Mouse (Mus musculus): ENCODE measurements around the gene Magi2.
"Not testable (repeated sequence)": the region's sequence is repeated elsewhere in the genome, so short reads cannot be mapped to it uniquely, and the experiment has no call there.

Magi2 gene

DNA sequence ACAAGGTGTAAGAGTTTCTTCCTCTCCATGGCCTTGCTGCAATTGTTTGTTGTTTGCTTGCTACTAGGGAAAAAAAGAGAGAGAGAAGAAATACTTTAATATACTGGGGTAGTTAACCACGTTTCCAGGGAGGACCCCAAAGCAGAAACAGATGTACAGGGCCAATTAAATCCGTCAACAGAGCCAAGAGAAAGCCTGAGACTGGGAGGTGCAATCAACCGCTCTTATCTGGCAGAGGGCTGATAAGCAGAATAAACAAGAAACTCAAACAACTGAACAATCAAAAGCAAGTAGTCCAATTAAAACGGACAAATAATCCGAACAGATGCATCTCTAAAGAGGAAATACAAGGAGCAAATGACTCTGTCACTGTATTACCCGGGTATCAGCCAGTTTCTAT is 1282.8 kb downstream of the Magi2 start:
- DNase-seq (ENCODE audit: low spot score) = no peak

GRCm38 (mm10) chr5:20512377-20513126 is 1285.7 kb downstream of the Magi2 start:
- no peak for DNase-seq (ENCODE audit: low spot score)

- DNase-seq (ENCODE audit: low spot score) = no peak
Observed at GRCm38 (mm10) chr5:20521639-20522038, 1294.8 kb downstream of the Magi2 start.

GRCm38 (mm10) chr5:20522047-20522446 is 1295.2 kb downstream of the Magi2 start:
- no peak for DNase-seq (ENCODE audit: low spot score)

GRCm38 (mm10) chr5:20523776-20524175 is 1296.9 kb downstream of the Magi2 start:
- DNase-seq (ENCODE audit: low spot score) = no peak

GRCm38 (mm10) chr5:20526588-20526987 is 1299.8 kb downstream of the Magi2 start:
- not testable (repeated sequence) for DNase-seq (ENCODE audit: low spot score)

GRCm38 (mm10) chr5:20536544-20536943 is 1309.7 kb downstream of the Magi2 start:
- DNase-seq (ENCODE audit: low spot score) = no peak

GRCm38 (mm10) chr5:20537369-20538022 is 1310.7 kb downstream of the Magi2 start:
- DNase-seq (ENCODE audit: low spot score) = no peak

DNA sequence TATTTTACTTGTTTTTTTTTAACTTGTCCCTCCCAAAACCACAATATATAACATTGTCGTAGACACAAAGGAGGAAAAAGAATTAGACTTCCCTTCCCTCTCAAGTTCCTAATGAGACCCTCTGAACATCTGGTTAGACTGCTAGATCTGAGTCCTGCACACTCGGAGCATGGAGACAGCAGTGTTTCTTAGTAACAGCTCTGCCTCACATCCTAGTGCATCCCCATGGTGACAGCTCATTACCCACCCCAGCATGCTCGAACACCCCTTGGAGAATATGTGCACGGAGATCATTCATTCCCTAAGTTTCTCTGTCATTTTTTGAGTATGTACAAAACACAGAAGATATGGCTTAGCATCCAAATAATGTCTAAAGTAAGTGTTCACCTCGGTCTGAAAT is 1317.5 kb downstream of the Magi2 start:
- DNase-seq (ENCODE audit: low spot score) = no peak

GRCm38 (mm10) chr5:20559378-20559777 is 1332.5 kb downstream of the Magi2 start:
- DNase-seq (ENCODE audit: low spot score) = no peak

DNA sequence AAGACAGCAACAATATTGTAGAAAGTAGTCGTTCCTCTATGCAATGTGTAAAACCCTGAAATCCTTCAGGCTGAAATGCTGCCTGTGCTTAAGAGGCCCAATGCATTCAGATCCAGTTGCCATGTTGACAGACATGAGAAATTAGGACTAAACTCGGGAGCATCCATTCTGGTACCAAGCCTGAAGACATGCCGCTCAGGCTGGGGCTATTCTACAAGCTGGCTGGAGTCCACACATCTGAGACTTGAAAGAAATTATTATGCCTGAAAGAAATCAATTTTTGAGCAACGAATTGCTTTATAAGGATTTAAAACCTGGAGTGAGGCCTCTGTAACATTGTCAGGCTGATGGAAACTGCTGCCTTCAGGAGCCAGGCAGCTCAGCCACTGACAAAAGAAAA is 1333.0 kb downstream of the Magi2 start:
- no peak for DNase-seq (ENCODE audit: low spot score)

DNA sequence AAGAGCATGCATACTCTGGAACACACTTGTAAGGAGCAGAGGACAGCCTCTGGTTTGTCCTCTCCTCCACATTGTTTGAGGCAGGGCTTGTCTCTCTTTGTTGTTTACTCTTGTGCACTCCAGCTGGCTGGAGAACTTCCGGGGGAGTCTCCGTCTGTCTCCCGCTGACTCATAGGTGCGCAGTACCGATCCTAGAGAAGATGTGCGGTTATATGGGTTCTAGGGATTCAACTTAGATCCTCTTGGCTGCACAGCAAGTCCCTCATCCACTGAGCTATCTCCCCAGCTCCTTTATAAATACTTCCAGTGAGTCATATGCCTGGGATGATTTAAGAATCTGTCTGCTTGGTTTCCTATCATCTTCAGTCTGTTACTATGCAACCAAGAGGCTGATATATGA is 1341.6 kb downstream of the Magi2 start:
- no peak for DNase-seq (ENCODE audit: low spot score)

DNA sequence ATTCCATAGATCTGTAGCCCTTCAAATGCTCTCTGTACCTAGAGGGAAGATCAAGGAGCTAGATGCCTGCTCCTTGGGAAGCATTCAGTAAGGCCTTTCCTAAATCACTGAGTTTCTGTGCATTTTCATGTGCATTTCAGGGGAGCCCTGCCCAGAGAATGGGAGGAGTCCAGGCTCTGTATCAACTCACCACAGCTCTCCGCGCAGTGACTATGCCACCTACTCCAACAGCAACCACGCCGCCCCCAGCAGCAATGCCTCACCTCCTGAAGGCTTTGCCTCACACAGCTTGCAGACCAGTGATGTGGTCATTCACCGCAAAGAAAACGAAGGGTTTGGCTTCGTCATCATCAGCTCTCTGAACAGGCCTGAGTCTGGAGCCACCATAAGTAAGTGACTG is 1342.1 kb downstream of the Magi2 start:
- no peak for DNase-seq (ENCODE audit: low spot score)

DNA sequence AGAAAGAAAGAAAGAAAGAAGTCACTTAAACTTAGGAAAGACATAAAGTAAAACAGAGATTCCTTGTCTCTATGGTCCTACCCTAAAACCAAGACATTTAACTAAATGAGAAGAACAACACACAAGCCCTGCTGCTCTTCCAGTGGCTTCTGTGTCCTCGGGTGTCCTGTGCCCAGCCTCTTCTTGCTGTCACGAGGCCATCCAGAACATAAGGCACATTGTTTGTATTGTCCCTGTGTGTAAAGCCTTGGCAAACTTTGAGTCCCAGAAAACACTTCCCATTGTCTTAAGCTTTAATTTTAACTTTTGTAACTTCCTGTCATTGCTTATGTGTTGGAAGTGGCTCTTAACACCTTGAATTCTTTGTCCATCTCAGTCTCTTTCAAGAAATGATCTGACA is 1348.0 kb downstream of the Magi2 start:
- DNase-seq (ENCODE audit: low spot score) = no peak

DNA sequence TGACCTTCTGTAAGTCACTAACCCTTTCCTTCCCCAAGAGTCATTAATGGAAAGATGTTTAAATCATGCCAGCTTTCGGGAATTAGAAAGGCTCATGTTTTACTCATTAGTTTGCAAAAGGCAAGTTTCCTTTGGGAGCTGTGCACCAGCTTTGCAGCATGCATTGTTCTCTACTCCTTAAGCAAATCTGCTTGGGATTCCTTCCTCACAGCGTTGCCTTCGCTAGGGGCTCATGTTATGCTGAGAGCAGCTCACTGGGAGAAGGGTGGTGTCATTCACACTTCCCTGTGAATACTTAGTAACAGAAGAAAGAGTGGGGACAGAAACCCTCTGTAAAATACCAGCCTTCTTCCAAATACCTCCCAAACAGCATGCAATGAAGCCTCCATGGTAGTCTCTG is 1349.0 kb downstream of the Magi2 start:
- no peak for DNase-seq (ENCODE audit: low spot score)

- DNase-seq (ENCODE audit: low spot score) = no peak
Observed at GRCm38 (mm10) chr5:20576266-20576665, 1349.4 kb downstream of the Magi2 start.

GRCm38 (mm10) chr5:20578666-20579065 is 1351.8 kb downstream of the Magi2 start:
- DNase-seq (ENCODE audit: low spot score) = no peak

GRCm38 (mm10) chr5:20580619-20581018 is 1353.8 kb downstream of the Magi2 start:
- no peak for DNase-seq (ENCODE audit: low spot score)

- no peak for DNase-seq (ENCODE audit: low spot score)
Observed at GRCm38 (mm10) chr5:20582995-20583435, 1356.2 kb downstream of the Magi2 start.

DNA sequence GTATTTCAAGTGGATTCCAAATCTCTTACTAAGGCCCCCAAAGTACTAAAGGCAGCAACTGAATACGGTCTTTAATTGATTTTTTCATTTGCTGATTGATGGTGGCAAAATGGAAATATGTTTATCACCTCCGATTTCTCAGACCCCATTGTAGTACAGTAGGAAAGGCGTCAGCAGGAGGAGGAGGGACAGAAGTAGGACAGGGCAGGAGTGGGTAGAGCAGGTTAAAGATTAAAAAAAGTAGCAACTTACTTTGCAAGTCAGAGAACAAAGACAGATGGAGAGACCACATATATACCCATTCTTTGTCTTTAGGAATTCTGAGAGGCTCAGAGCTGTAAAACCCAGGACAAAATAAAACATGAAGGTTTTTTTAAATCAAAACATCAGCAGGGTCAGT is 1356.8 kb downstream of the Magi2 start:
- no peak for DNase-seq (ENCODE audit: low spot score)

GRCm38 (mm10) chr5:20584769-20585168 is 1357.9 kb downstream of the Magi2 start:
- DNase-seq (ENCODE audit: low spot score) = no peak

DNA sequence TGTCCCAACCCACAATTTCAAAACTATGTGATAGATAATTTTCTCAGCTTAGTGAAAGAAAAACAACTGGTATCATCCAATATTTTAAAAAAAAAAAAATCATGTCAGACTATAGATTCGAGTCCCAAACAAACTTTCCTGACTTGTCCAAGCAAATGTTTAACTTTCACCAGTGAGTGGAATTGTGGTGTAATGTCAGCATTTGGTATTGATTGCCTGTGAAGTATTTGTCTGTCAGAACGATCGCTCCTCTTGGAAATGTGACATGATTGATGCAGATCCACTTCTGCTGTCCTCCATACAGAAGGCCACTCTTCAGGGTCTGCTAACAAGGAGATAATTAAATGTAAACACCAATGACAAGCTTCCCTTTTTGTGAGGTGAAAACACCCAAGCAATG is 1362.9 kb downstream of the Magi2 start:
- no peak for DNase-seq (ENCODE audit: low spot score)

GRCm38 (mm10) chr5:20598196-20598595 is 1371.4 kb downstream of the Magi2 start:
- DNase-seq (ENCODE audit: low spot score) = no peak
